Mouse (Mus musculus) mature B cell (primary cell): ENCODE results near the gene Lss.

Source experiments
- in situ Hi-C: fragments of 300-500 bp; cut with MboI; formaldehyde crosslinking; loops from 2 replicates; pipeline ENCODE4 v1.14.3; 2019

Lss gene

DNA sequence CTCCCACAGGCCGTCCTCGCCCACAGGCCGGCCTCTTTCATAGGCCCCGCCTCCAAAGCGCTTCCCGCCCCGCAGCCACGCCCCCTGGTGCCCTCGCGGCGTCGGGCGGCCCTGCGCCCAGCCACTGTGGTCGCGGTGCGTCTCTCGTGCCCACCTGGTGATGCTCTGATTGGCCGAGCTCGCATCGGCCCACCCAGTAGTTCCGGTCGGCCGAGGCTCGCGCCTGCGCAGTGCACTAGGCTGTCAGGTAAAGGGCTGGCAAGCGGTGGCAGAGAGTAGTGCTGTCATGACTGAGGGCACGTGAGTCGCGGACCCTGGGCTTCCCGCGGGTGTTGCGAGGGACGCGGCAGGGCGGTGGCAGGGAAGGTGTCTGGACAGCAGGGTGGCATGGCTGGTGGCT lies at the start of gene Lss:
Gene Lss (plus strand): TSS at position 214 of the 400 bp plus-strand sequence.
- in situ Hi-C loops, result no loop called here

DNA sequence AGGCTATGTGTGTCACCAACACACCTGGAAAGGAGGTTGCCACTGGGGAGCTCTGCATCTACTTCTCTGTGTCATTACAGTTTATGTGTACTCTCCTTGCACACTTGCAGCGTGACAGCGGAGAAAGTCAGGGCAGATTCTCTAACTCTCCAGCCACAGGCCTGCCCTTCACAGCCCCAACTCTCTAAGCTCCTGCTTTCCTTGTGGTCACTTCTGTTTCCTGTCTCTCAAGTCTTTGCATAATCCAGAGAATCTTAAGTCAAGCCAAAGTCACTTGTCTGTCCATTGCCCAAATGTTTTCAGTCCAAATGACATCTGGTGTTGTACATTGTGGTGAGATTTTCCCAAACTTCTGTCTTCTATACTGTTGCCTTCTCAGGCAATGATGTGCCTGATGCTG lies 45.1 kb upstream of the Lss start:
- in situ Hi-C loops, result no loop called here

DNA sequence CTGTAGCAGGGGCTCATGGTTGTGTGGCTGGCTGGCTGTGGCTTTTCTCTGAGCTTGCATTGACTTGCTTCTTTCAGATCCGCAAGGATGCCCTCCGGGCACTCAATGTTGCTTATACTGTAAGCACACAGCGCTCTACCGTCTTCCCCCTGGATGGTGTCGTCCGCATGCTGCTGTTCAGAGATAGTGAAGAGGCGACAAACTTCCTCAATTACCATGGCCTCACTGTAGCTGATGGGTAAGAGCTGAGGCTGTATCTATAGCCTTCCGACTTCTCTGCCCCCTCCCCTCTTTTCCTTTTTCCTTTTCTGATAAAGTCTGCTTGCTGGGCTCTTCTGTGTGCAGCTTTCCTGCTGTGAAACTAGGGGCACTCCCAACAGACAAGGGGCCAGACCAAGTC lies 43.1 kb upstream of the Lss start:
- in situ Hi-C loops, result no loop called here

DNA sequence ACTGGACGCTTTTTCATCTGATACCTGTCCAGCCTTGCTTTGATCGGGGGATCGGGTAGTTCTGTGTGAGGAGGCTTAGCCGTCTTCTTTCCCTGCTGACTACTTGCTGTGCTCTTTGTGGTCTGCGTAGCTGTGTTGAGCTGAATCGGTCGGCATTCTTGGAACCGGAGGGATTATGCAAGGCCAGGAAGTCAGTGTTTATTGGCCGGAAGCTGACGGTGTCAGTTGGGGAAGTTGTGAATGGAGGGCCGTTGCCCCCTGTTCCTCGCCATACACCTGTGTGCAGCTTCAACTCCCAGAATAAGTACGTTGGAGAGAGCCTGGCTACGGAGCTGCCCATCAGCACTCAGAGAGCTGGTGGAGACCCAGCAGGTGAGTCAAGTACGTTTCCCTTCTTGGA lies 42.2 kb upstream of the Lss start:
- in situ Hi-C loops, result no loop called here

DNA sequence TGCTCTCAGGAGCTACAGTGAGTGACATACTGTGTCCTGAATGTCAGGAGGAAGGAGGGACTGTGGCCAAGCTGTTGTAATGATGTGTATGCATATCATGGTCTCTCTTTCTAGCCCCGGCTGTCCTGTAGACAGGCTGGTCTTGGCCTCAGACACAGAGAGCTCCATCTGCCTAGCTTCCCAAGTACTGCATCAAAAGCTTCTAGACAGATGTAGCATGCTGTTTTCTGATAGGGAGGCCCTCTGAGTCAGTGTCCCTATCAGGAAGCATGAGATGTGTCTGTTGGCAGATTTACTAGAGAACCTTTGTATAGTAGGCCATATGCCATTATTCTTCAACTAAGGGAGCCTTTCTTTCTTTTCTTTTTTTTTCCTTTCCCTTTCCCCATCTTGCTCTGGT lies 37.9 kb upstream of the Lss start:
- in situ Hi-C loops, result no loop called here

DNA sequence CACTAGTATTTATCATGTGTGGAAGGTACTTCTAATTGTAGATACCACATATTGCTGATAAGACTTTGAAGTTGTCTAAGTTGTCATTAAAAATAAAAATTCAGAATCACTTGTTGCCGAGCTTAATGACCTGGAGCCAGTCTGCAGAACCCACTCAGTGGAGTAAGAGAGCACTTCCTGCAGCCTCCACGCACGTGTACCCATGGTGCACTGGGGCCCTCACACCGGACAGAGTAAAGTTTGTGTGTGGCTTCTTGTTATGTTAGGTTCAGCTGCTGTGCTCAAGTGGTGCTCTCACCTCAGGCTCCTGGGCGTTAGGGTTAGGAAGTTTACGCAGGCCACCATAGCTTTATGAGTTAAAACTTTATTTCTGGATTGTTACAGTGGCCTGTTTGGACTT lies 35.9 kb upstream of the Lss start:
- in situ Hi-C loops, result no loop called here

DNA sequence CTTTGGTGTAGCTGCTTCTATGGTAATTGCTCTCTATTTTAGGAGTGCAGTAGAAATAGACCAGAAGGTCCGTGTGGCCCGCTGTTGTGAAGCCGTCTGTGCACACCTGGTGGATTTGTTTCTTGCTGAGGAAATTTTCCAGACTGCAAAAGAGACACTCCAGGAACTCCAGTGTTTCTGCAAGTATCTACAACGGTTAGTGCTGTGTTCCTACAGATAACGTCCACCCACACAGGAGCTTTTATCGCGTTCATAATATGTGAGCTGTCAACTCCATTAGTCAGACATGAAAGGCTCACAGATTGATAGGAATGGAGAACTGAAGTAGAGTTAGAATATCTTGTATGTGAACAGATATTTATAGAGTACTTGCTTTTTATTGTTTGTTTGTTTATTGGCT lies 35.0 kb upstream of the Lss start:
- in situ Hi-C loops, result no loop called here

DNA sequence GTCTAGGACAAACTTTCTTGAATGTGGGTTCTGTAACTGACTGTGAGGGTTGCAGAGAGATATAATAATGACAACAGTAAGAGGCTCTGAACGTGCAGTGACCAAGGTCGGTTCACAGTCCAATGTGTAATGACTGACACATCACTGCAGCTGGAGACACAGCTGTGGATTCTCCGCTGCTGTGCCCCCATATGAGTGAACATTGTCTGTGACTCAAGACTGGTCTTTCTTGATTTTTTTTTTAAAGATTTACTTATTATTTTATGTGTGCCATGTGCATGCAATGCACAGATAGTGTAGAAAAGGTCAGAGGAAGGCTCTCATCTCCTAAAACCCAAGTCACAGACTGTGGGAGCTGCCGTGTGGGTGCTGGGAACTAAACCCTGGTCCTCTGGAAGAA lies 33.9 kb upstream of the Lss start:
- in situ Hi-C loops, result no loop called here

DNA sequence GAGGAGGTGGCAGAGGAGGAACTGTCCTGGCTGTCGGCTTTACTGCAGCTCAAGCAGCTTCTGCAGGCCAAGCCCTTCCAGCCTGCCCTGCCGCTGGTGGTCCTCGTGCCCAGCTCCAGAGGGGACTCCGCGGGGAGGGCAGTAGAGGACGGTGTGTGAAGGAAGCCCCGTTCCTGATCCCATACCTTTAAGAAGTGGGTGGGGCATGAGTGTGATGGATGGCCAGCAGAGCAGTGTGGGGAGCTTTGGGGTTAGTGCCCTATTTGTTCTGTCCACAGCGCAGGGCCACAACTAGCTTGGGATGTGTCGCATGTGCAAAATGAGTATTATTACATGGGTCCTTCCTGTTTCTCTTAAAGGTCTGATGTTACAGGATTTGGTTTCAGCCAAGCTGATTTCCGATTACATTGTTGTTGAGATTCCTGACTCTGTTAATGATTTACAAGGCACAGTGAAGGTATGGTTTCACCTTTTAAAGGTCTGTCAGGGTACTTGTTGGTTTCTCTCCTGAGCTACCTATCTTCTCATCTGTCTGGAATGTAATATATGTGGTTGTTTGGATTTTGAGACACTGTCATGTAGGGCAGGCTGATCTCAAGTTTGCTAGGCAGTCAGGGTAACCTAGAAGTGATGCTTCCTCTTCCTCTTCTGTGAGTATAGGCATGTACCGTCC lies 27.0 kb upstream of the Lss start:
- in situ Hi-C loops, result no loop called here

DNA sequence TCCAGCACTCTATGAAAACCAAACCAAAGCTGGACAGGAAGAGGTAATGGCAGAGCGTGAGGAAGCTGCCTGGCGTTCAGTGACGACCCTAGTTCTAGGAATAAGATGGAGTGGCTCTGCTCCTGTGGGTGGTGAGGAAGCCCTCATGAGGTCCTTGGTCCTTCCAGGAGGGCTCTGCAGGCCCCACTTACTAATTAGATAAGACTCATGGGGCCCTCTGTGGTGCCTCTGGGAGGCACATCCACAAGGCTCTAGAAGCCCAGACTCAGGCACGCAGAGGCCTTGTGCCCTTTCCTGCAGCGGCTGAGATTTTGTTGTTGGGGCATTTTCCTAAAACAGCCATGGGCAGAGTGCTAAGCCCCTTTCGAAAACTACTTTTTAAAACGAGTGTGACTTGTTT lies 25.5 kb upstream of the Lss start:
- in situ Hi-C loops, result no loop called here

DNA sequence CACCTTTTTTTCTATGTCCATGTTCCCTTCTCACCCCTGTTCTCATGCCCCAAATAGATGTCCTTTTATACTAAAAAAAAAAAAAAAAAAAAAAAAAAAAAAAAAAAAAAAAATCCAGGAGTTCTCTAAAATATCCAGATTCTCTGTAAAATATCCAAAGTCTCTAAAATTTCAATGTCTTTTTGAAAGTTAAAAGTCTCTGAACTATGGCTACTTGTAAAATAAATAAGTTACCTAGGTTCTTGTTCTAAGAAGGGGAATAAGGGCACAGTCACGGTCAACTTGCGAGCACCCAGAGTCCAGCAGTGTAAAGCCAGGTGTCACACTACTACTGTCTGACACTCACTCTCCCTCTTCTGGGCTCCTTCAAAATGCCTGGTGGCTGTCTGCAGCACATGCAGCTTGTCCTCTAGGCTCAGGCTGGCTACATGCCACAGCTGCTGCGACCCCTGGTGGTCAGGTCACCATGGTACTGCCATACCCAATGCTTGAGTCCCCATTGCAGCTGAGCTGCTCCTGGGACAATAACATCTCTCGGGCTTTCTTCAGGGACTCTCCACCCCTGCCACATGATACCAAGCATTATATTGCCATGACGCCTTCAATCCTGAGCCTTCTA lies 18.3 kb upstream of the Lss start:
- in situ Hi-C loops, result no loop called here

DNA sequence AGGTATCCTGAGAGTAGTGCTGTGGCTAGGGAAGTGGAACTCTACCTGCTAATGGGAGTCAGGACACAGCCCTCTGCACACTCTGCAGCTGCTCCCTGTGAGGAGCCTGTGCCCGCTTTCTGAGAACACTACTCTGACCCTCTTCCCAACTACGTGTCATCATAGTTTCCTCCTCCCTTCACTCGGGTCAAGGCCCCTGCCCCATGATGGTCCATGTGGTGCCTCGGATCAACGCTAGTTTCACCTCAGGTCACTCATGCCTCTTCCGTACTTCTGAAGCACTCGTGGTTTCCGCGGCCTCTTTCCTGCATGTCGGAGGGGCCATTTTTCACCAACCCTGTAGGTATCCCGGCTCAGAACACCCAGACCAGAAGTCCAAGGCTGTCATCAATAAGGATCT lies 466 bp upstream of the Lss start:
- in situ Hi-C loops, result no loop called here

DNA sequence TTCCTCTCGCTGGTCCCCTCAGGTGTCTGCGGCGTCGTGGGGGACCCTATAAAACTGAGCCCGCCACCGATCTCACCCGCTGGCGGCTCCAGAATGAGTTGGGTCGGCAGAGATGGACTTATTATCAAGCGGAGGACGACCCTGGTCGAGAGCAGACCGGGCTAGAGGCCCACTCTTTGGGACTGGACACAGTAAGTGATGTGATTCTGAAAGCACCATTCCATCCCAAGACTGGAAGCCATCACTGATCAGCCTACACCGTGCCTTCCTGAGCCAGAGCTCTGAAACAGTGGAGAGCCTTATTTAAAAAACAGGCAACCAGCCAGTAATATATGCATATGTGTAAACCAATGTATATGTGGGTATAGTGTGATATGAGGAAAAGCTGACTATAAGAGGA lies 440 bp downstream of the Lss start:
- in situ Hi-C loops, result no loop called here

DNA sequence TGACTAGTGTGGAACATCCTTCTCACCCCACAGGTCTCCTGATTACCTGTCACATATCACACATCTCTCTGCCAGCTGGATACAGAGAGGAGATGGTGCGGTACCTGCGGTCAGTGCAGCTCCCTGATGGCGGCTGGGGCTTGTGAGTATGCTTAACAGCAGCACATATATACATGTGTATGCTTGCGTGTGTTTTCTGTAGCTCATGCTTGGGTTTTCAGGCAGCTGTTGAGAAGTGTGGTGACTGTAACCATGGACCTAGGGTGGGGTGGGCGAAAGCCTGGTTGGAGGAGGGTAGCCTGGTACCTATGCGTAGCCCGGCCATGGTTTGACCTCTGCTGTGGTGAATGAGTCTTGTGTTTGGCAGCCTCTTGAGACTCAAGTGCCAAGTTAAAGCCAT lies 4.1 kb downstream of the Lss start:
- in situ Hi-C loops, result no loop called here

DNA sequence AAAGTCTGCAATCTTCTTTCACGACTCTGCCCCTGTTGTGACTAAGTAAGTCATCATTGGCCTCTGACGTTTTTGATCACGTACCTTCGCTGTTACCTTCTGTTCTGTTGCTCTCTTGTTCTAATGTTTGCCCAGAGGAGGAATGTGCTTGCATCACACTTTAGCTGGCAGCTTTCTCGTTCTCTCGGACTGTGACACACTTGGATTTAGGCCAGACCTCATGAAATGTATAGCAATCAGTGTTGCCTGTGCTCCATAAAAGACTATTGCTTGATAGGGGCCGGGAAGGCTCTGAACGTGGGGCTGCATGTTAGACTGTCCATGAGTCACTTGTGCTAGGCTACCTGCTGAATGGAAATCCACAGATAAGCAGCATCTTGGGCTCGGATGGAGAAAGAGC lies 6.2 kb downstream of the Lss start:
- in situ Hi-C loops, result no loop called here

DNA sequence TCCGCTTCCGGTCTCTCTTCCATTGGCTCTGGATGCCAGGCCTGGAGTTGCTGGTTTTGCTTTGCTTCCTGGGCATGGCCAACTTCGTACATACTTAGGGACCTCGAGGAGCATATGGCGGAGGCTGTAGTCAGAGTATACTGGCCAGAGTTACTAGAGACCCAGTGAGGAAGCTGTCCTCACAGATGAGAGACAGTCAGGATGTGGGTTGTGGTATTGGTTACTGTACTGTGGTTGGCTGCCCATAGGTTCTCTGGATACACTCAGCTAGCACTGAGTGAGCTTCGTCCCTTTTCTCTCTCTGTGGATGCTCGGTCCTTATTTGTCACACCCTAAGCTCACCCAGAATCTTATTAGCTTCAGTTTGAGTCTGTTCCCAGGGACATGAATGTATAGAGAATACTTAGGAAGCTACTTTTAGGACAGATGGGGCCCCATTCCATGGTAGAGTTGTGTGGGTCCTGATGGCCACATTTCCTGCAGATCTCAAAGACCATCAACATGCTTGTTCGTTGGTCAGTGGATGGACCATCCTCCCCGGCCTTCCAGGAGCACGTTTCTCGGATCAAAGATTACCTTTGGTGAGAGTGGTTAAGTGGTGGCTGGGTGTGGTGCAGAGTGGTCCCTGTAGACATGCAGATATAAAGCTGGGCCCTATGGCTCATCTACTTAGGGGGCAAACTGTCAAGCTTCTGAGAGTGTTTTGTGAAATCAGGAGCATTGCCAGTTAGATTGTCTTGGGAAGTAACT lies 10.1 kb downstream of the Lss start:
- in situ Hi-C loops, result no loop called here

DNA sequence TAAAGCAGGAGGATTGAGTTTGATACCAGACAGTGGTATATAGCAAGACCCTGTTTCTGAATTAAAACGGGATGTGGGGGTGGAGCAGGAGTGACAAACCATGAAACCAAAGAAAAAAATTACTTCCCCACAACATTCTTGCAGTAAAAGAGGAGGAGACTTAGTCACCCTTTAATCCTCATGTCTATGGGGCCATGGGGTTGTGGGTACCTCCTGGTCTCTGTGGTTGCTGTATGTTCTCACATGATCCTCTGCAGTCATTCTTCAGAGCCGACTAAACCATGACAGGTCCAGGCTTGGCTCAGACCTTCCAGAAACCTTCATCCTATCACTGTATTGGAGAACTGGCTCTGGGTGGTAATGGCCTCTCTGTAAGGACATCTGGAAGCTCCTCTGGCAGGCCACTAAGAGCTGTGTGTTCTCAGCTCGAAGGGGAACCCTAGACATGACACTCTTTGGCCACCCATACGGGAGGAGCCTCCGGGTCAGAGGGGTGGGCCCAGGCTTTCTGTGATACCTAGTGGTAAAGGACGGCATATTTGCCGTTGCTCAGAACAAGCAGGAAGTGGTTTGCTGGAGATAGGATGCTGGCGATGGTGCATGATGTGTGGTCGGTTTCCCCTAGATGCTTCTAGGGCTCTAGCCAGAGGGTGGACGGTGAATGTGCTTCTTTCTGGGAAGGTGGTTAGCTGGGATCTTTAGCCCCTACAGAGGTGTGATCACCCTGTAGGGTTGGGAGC lies 11.4 kb downstream of the Lss start:
- in situ Hi-C loops, result no loop called here

DNA sequence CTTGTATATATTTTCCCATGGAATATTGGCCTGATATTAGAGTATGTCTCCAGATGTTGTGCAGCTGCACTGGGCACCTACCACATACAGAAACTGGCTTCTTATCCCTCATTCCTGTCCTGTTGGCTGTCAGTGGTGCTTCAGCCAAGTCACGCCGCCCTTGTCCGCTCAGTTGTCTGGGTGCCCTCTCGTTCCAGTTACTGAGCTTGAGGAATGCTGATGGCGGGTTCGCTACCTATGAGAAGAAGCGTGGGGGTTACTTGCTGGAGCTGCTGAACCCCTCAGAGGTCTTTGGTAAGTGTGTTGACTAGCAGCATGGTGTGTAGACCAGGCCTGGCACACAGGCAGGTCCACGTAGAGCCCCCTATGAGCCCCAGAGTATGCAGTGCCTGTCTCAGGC lies 15.2 kb downstream of the Lss start:
- in situ Hi-C loops, result no loop called here

DNA sequence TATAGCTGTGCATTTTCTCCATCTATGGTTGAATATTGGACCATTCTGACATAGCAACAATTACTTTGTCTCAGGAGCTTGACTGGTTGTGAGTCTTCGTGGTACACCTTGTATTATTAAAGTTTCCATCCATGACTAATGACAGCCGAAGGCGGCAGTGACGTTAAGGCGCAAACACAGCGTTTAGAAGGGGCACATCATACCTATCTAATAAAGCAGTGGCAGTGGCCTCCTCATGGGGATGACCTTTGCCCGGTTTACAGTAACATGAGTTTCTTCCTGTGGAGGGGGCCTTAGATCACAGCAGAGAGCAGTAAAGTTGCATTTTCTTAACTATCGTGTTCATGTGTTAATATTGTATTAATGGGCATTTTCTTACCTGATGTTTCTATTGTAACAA lies 16.8 kb downstream of the Lss start:
- in situ Hi-C loops, result no loop called here

DNA sequence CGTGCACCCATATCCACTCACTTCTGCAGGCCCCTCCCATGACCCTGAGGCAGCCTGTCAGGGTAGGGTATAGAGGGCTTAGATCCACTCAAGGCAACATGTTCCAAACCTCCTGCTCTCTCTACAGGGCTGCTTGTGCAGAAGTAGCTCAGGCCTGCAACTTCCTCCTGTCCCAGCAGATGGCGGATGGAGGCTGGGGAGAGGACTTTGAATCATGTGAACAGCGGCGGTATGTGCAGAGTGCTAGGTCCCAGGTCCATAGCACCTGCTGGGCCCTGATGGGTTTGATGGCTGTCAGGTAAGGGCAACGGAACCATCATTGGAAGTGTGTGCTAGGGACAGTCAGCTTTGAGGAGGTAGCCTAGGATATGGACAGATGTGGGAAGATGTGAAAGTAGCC lies 19.1 kb downstream of the Lss start:
- in situ Hi-C loops, result no loop called here

DNA sequence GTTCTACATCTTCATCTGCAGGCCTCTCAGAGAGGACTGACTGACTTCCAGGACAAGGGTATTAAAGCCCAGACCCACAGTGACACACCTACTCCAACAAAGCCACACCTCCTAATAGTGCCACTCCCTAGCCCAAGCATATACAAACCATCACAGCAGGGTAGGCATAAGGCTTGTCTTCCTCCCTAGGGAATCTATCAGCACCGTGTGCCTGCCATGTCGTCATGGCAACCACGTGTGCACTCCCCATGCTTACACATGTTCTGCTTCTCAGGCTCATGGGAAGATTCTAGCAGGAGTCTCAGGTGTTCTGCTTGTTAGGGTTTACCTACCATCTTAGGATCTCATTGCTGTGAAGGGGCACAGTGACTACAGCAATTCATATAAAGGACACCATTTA lies 20.2 kb downstream of the Lss start:
- in situ Hi-C loops, result no loop called here

DNA sequence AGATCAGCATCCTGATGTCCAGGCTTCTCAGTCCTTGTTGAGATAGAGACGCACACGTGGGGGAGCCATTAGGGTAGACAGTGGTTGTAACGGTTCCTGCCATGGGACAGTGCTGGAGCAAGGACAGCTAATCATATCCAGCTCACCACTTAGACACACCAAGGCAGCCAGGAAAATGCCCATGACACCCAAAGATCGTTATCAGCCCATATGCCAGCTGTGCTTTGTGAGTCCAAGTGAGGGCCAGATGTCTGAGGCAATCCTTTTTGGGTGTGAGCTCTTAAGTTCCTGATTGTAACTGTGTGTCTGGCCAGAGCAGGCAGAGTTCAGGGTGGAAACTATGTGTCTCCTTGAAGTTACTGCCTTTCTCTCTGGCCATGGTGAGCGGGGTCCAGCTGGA lies 22.7 kb downstream of the Lss start:
- in situ Hi-C loops, result no loop called here

DNA sequence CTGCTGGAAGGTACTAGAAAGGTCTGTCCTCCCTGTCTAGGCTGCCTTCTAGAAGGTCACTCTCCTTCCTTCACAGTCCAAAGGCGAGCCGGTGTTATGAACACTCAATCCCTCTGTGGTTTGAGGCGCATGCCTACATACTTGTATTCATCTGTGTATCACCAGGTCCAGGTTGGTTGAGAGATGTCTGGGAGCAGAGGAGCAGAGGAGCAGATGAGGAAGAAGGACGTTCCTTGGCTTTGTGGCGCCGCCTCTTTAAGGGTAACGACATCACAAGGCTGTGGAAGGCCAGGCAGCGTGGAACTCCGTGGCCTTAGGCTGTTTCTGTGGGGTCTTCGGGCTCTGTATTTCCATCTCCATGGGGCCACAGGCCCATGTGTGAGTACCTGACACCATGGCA lies 30.6 kb downstream of the Lss start, which contains the start of gene Spatc1l:
Gene Spatc1l (plus strand): TSS at position 301 of the 400 bp plus-strand sequence.
- in situ Hi-C loops, result no loop called here
